Mouse (Mus musculus): ENCODE measurements around the gene Wsb1. TPM values are rescaled to one million over a fixed set of nuclear protein-coding genes. Genes with fewer than 3 reads are reported as not detected.
"Not testable (repeated sequence)": the region's sequence is repeated elsewhere in the genome, so short reads cannot be mapped to it uniquely, and the experiment has no call there.

Wsb1 gene
- polyA plus RNA-seq, 1 experiment from 2014 or later = 123 TPM

GRCm38 (mm10) chr11:79279732-79280405 is 25.4 kb upstream of the Wsb1 start:
- Histone ChIP-seq H3K9me3 (replicated peaks; ENCODE audit: control insufficient read depth, low read length) (peaks cover 2% of the 10 kb centered on the region; the same call in 1 of the 2 replicates), H3K9ac (ENCODE audit: low read length) (no peak overlapping the region), H3K27me3 (ENCODE audit: control insufficient read depth, insufficient read depth, low read length) (no peaks in the 10 kb centered on the region), H3K4me3 (ENCODE audit: low read length) (no peak overlapping the region), H3K36me3 (ENCODE audit: control insufficient read depth, insufficient read depth) (no peaks in the 10 kb centered on the region), H3K27ac (ENCODE audit: low read length) (peak overlapping the region; percentile 52), H3K4me1 (ENCODE audit: control insufficient read depth, insufficient read depth, low read length) (peaks cover 18% of the 10 kb centered on the region), H3K4me2 (ENCODE audit: low read depth, low read length) (no peak overlapping the region)
- no peak; the same call in 1 of the 2 replicates for ATAC-seq (replicated peaks; ENCODE audit: extremely low read depth, insufficient read depth, low FRiP score)
- WGBS = 49% methylated on average over 2 of the region's 2 CpGs

DNA sequence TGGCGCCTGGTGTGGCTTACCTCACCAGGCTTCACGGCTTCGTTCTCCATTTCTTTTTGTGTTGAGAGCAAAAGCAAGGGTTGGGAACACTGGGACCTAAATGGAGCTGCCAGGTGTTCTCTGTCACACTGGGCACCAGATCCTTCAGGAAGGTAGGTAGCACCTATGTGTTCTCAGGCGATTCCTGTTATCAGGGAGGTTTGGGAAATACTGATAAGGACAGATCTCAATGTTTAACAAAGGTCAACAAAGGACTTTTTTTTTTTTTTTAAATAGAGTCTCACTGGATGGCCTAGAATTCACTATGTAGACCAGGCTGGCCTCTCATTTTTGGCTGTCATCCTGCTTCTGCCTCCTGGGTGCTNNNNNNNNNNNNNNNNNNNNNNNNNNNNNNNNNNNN is 19.3 kb upstream of the Wsb1 start:
- Histone ChIP-seq H3K9me3 (replicated peaks; ENCODE audit: control insufficient read depth, low read length) (no peaks in the 10 kb centered on the region), H3K4me2 (ENCODE audit: low read depth, low read length) (no peak overlapping the region), H3K4me1 (ENCODE audit: control insufficient read depth, insufficient read depth, low read length) (no peaks in the 10 kb centered on the region), H3K27me3 (ENCODE audit: control insufficient read depth, insufficient read depth, low read length) (no peaks in the 10 kb centered on the region), H3K9ac (ENCODE audit: low read length) (no peak overlapping the region), H3K27ac (ENCODE audit: low read length) (no peak overlapping the region), H3K4me3 (ENCODE audit: low read length) (no peak overlapping the region), H3K36me3 (ENCODE audit: control insufficient read depth, insufficient read depth) (no peaks in the 10 kb centered on the region)
- ATAC-seq (replicated peaks; ENCODE audit: extremely low read depth, insufficient read depth, low FRiP score) = no peak
- WGBS = 63% methylated on average over 4 of the region's 4 CpGs

GRCm38 (mm10) chr11:79273039-79273438 is 18.6 kb upstream of the Wsb1 start:
- H3K27me3 ChIP-seq (ENCODE audit: control insufficient read depth, insufficient read depth, low read length) = no peaks in the 10 kb centered on the region
- no peak overlapping the region for H3K9ac ChIP-seq (ENCODE audit: low read length)
- H3K4me2 ChIP-seq (ENCODE audit: low read depth, low read length) = no peak overlapping the region
- H3K4me1 ChIP-seq (ENCODE audit: control insufficient read depth, insufficient read depth, low read length) = no peaks in the 10 kb centered on the region
- H3K27ac ChIP-seq (ENCODE audit: low read length) = no peak overlapping the region
- no peaks in the 10 kb centered on the region for H3K36me3 ChIP-seq (ENCODE audit: control insufficient read depth, insufficient read depth)
- H3K9me3 ChIP-seq (replicated peaks; ENCODE audit: control insufficient read depth, low read length) = no peaks in the 10 kb centered on the region
- no peak overlapping the region for H3K4me3 ChIP-seq (ENCODE audit: low read length)
- WGBS = 68% methylated on average over 4 of the region's 4 CpGs
- ATAC-seq (replicated peaks; ENCODE audit: extremely low read depth, insufficient read depth, low FRiP score) = no peak

DNA sequence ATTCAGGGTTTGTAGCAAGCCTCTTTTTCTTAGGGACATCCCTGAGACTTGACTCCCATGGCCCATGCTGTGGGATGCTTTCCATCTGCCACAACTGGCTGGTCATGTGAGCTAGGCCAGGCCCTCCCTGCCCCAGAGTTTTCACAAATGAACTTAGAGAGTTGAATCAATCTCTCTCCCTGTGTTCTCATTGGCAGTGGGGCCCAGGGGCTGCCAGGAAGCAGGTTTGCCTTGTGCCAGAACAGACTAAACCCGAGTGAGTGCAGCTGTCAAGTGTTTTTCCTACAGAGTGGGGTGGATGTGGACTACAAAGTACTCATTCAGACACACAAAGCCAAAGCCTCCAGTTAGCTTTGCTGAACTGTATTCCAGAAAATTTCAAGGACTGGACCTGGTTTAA is 12.7 kb upstream of the Wsb1 start:
- Histone ChIP-seq H3K9ac (ENCODE audit: low read length) (no peak overlapping the region), H3K4me1 (ENCODE audit: control insufficient read depth, insufficient read depth, low read length) (peaks cover 9% of the 10 kb centered on the region; the same call in 1 of the 2 replicates), H3K27me3 (ENCODE audit: control insufficient read depth, insufficient read depth, low read length) (no peaks in the 10 kb centered on the region), H3K9me3 (replicated peaks; ENCODE audit: control insufficient read depth, low read length) (no peaks in the 10 kb centered on the region), H3K36me3 (ENCODE audit: control insufficient read depth, insufficient read depth) (no peaks in the 10 kb centered on the region), H3K4me2 (ENCODE audit: low read depth, low read length) (no peak overlapping the region), H3K4me3 (ENCODE audit: low read length) (no peak overlapping the region), H3K27ac (ENCODE audit: low read length) (no peak overlapping the region)
- ATAC-seq (replicated peaks; ENCODE audit: extremely low read depth, insufficient read depth, low FRiP score) = peak; percentile 14; the same call in 1 of the 2 replicates
- 15% methylated on average over 1 of the region's 1 CpGs for WGBS

DNA sequence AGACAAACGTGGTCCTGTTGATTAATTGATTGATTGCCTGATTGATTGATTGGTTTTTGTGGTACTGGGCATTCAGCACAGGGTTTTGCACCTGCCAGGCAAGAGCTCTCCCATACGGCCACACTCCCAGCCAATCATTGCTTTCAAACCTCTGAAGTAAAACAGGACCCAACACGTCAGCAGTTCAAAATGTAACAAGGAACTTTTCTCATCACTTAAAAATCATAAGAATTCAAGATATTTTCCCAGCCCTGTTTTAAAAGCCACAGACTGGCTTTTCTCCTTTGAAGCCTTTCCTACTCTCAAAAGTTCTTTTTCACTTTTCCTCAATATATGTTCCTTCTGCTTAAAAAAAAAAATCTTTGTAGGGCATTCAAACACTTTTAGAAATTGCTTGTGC is 9.9 kb upstream of the Wsb1 start:
- ATAC-seq (replicated peaks; ENCODE audit: extremely low read depth, insufficient read depth, low FRiP score) = no peak
- 30% methylated on average over 3 of the region's 3 CpGs for WGBS

GRCm38 (mm10) chr11:79260126-79260525 is 5.7 kb upstream of the Wsb1 start:
- not testable (repeated sequence) for H3K4me1 ChIP-seq (ENCODE audit: control insufficient read depth, insufficient read depth, low read length); H3K9ac ChIP-seq (ENCODE audit: low read length); H3K27ac ChIP-seq (ENCODE audit: low read length); H3K9me3 ChIP-seq (replicated peaks; ENCODE audit: control insufficient read depth, low read length); H3K4me3 ChIP-seq (ENCODE audit: low read length); ATAC-seq (replicated peaks; ENCODE audit: extremely low read depth, insufficient read depth, low FRiP score); H3K36me3 ChIP-seq (ENCODE audit: control insufficient read depth, insufficient read depth); H3K27me3 ChIP-seq (ENCODE audit: control insufficient read depth, insufficient read depth, low read length); H3K4me2 ChIP-seq (ENCODE audit: low read depth, low read length)
- 87% methylated on average over 4 of the region's 4 CpGs for WGBS

More for the DNA sequence above, 9.9 kb upstream of the Wsb1 start:
- H3K4me1 ChIP-seq (ENCODE audit: control insufficient read depth, insufficient read depth, low read length) = peaks cover 9% of the 10 kb centered on the region; the same call in 1 of the 2 replicates
- no peak overlapping the region for H3K9ac ChIP-seq (ENCODE audit: low read length)
- H3K27me3 ChIP-seq (ENCODE audit: control insufficient read depth, insufficient read depth, low read length) = no peaks in the 10 kb centered on the region
- no peak overlapping the region for H3K4me3 ChIP-seq (ENCODE audit: low read length)
- no peak overlapping the region for H3K4me2 ChIP-seq (ENCODE audit: low read depth, low read length)
- H3K36me3 ChIP-seq (ENCODE audit: control insufficient read depth, insufficient read depth) = no peaks in the 10 kb centered on the region
- no peaks in the 10 kb centered on the region for H3K9me3 ChIP-seq (replicated peaks; ENCODE audit: control insufficient read depth, low read length)
- H3K27ac ChIP-seq (ENCODE audit: low read length) = peak overlapping the region; percentile 10; the same call in 1 of the 2 replicates

- no peak overlapping the region for H3K27ac ChIP-seq (ENCODE audit: low read length)
- H3K36me3 ChIP-seq (ENCODE audit: control insufficient read depth, insufficient read depth) = no peaks in the 10 kb centered on the region
- ATAC-seq (replicated peaks; ENCODE audit: extremely low read depth, insufficient read depth, low FRiP score) = no peak
- H3K9ac ChIP-seq (ENCODE audit: low read length) = no peak overlapping the region
- WGBS = 60% methylated on average over 6 of the region's 6 CpGs
- H3K4me3 ChIP-seq (ENCODE audit: low read length) = no peak overlapping the region
- no peaks in the 10 kb centered on the region for H3K27me3 ChIP-seq (ENCODE audit: control insufficient read depth, insufficient read depth, low read length)
- H3K4me2 ChIP-seq (ENCODE audit: low read depth, low read length) = no peak overlapping the region
- H3K4me1 ChIP-seq (ENCODE audit: control insufficient read depth, insufficient read depth, low read length) = peaks cover 2% of the 10 kb centered on the region; the same call in 1 of the 2 replicates
- H3K9me3 ChIP-seq (replicated peaks; ENCODE audit: control insufficient read depth, low read length) = no peaks in the 10 kb centered on the region
Observed at GRCm38 (mm10) chr11:79258738-79259137, 4.3 kb upstream of the Wsb1 start.

DNA sequence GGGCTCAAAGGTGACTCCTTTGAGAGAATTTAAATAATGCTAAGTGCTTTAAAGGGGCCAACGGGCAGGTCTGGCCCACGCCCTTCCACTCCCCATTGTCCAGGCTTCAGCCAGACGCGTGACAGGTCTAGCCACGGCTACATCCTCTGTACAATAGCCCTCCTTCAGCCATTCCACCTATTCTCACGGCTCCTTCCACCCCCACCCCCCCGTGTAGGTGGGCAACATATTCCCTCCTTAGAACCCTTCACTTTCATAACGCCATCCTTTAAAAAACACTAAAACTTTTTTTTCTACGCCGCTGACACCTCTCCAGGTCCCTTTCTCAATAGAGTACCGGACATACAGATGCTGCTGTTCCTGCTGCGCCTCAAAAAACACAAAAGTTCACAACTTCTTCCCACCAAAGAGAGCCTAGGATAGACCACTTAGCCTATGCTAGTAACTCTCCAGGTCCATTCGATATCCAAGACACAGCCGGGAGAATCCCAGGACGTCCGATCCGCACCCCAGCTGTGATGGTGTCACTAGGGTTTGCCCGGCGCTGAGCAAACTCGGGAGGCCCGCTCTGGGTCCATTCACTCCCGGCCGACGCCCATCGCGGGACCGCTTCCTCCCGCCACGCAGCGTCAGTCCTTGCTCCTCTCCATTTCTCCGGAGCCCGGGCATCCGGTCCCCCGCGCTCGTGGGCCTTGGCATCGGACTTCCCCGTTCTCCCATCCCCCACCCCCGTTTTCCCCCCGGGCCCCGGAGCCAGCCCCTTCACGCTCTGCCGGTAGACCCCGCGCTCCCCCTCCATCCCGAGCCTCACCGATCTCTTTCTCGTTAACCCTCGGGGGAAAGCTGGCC is 705 bp downstream of the Wsb1 start:
- Histone ChIP-seq H3K27me3 (ENCODE audit: control insufficient read depth, insufficient read depth, low read length) (no peaks in the 10 kb centered on the region), H3K4me3 (ENCODE audit: low read length) (peak overlapping the region; percentile 98), H3K9ac (ENCODE audit: low read length) (peak overlapping the region; percentile 99), H3K27ac (ENCODE audit: low read length) (peak overlapping the region; percentile 98), H3K4me2 (ENCODE audit: low read depth, low read length) (peak overlapping the region; percentile 91), H3K4me1 (ENCODE audit: control insufficient read depth, insufficient read depth, low read length) (peaks cover 14% of the 10 kb centered on the region), H3K9me3 (replicated peaks; ENCODE audit: control insufficient read depth, low read length) (no peaks in the 10 kb centered on the region), H3K36me3 (ENCODE audit: control insufficient read depth, insufficient read depth) (peaks cover 10% of the 10 kb centered on the region)
- WGBS = under 1% methylated on average over 49 of the region's 49 CpGs
- peak; percentile 59 for ATAC-seq (replicated peaks; ENCODE audit: extremely low read depth, insufficient read depth, low FRiP score)

Measured in heart, embryonic 16.5 days (tissue).